Mouse (Mus musculus) left cerebral cortex, postnatal 10 days (tissue): ENCODE data around the gene Galnt3. TPM values are rescaled to one million over a fixed set of nuclear protein-coding genes. Genes with fewer than 3 reads are reported as not detected.

Source experiments
- DNase-seq, 2 experiments: peaks; one replicate each; pipeline ENCODE4 v3.0.0; 2021 to 2022; ENCODE audit warnings: low spot score in 2 of 2, mixed read lengths in 1 of 2; ENCODE audit errors: extremely low spot score in 1 of 2
- intact Hi-C: fragments of 180-260 bp; cut with DNase I; formaldehyde crosslinking; loops from one replicate; pipeline ENCODE4 v1.15.1; 2025
- total RNA-seq, 2 experiments: library from RNA; stranded (reverse); gene quantifications; 2 replicates each; pipeline ENCODE4 v1.2.3; 2021

The Galnt3 gene
- total RNA-seq, 2 experiments from 2014 or later, result 3.2 to 4.4 TPM

GRCm38 (mm10) chr2:66123756-66124589 is 821 bp downstream of the Galnt3 start:
- intact Hi-C loops, result no loop called here
- DNase-seq, result peak in 1 of 2 experiments; percentile 32

- intact Hi-C loops, result no loop called here
- no peak for DNase-seq
Observed at GRCm38 (mm10) chr2:66117686-66118085, 7.1 kb downstream of the Galnt3 start.

GRCm38 (mm10) chr2:66107864-66108514 is 16.8 kb downstream of the Galnt3 start:
- intact Hi-C loops, result no loop called here

GRCm38 (mm10) chr2:66103740-66104436 is 20.9 kb downstream of the Galnt3 start:
- intact Hi-C loops, result no loop called here
- DNase-seq, result no peak

More at GRCm38 (mm10) chr2:66107864-66108514, 16.8 kb downstream of the Galnt3 start:
- no peak for DNase-seq

GRCm38 (mm10) chr2:66101686-66102304 is 23.0 kb downstream of the Galnt3 start:
- DNase-seq, result no peak
- intact Hi-C loops, result no loop called here

- intact Hi-C loops, result no loop called here
Observed at GRCm38 (mm10) chr2:66100671-66101351, 24.0 kb downstream of the Galnt3 start.

GRCm38 (mm10) chr2:66100239-66100638 is 24.6 kb downstream of the Galnt3 start:
- no peak for DNase-seq
- intact Hi-C loops, result no loop called here

More at GRCm38 (mm10) chr2:66100671-66101351, 24.0 kb downstream of the Galnt3 start:
- no peak for DNase-seq

GRCm38 (mm10) chr2:66094622-66095181 is 30.1 kb downstream of the Galnt3 start:
- intact Hi-C loops, result no loop called here
- no peak for DNase-seq

- intact Hi-C loops, result no loop called here
- no peak for DNase-seq
Observed at GRCm38 (mm10) chr2:66091296-66091695, 33.5 kb downstream of the Galnt3 start.

GRCm38 (mm10) chr2:66081876-66082275 is 42.9 kb downstream of the Galnt3 start:
- intact Hi-C loops, result no loop called here
- DNase-seq, result peak in 1 of 2 experiments; percentile 16

GRCm38 (mm10) chr2:66080731-66081130 is 44.1 kb downstream of the Galnt3 start:
- intact Hi-C loops, result no loop called here
- no peak for DNase-seq

GRCm38 (mm10) chr2:66069454-66069853 is 55.3 kb downstream of the Galnt3 start:
- intact Hi-C loops, result no loop called here
- DNase-seq, result no peak

GRCm38 (mm10) chr2:66063291-66063690 is 61.5 kb downstream of the Galnt3 start:
- no peak for DNase-seq
- intact Hi-C loops, result no loop called here

- DNase-seq, result no peak
- intact Hi-C loops, result loop anchor here (5.0 kb wide), 1 partner anchor 133 kb away; no protein-coding TSS in a partner anchor
Observed at GRCm38 (mm10) chr2:66044405-66045089, 80.2 kb downstream of the Galnt3 start.

- intact Hi-C loops, result loop anchor here (2.0 to 5.0 kb wide), 2 partner anchors 134 to 251 kb away; no protein-coding TSS in a partner anchor
- no peak for DNase-seq
Observed at GRCm38 (mm10) chr2:66043441-66044404, 81.1 kb downstream of the Galnt3 start.

GRCm38 (mm10) chr2:66041917-66042419 is 82.8 kb downstream of the Galnt3 start:
- peak; percentile 53 to 58 for DNase-seq
- intact Hi-C loops, result loop anchor here (2.0 to 5.0 kb wide), 2 partner anchors 135 to 249 kb away; no protein-coding TSS in a partner anchor
